Mouse (Mus musculus) midbrain, embryonic 16.5 days (tissue): ENCODE results near the gene Ccdc43. TPM values are rescaled to one million over a fixed set of nuclear protein-coding genes. Genes with fewer than 3 reads are reported as not detected.
"Not testable (repeated sequence)": the region's sequence is repeated elsewhere in the genome, so short reads cannot be mapped to it uniquely, and the experiment has no call there.

Experiments used
- ATAC-seq: fragments of 200-750 bp; cut with Nextera tagmentation; 2 replicates; pipeline ENCODE4 v1.8.0; 2017; ENCODE audit warnings: moderate TSS enrichment
- H3K27ac ChIP-seq: fragments of 300-500 bp; sonication (generic); 2 replicates; pipeline ENCODE4 v1.5.1; 2014; ENCODE audit warnings: mild to moderate bottlenecking, low read length, mixed read lengths
- H3K27me3 ChIP-seq: fragments of 300-500 bp; sonication (generic); 2 replicates; pipeline ENCODE4 v1.6.1; 2014; ENCODE audit warnings: low read depth, low read length, mixed read lengths; ENCODE audit not compliant: control insufficient read depth, insufficient read depth
- H3K36me3 ChIP-seq: fragments of 300-500 bp; sonication (generic); 2 replicates; pipeline ENCODE4 v1.6.1; 2014; ENCODE audit warnings: mild to moderate bottlenecking, low read length, moderate library complexity, mixed read lengths; ENCODE audit not compliant: control insufficient read depth, insufficient read depth
- H3K4me1 ChIP-seq: fragments of 300-500 bp; sonication (generic); 2 replicates; pipeline ENCODE4 v1.6.1; 2014; ENCODE audit warnings: mild to moderate bottlenecking, low read length, mixed read lengths; ENCODE audit not compliant: control insufficient read depth, insufficient read depth
- H3K4me2 ChIP-seq: fragments of 300-500 bp; sonication (generic); 2 replicates; pipeline ENCODE4 v1.6.1; 2014; ENCODE audit warnings: mild to moderate bottlenecking, low read length, mixed read lengths
- H3K4me3 ChIP-seq: fragments of 300-500 bp; sonication (generic); 2 replicates; pipeline ENCODE4 v1.5.1; 2014; ENCODE audit warnings: low read depth, mild to moderate bottlenecking, low read length, moderate library complexity, mixed read lengths
- H3K9ac ChIP-seq: fragments of 300-500 bp; sonication (generic); 2 replicates; pipeline ENCODE4 v1.6.1; 2014; ENCODE audit warnings: low read depth, low read length, mixed read lengths
- H3K9me3 ChIP-seq: fragments of 300-500 bp; sonication (generic); replicated peaks from 2 replicates; pipeline ENCODE4 v1.6.1; 2014; ENCODE audit warnings: mild to moderate bottlenecking, low read length, mixed read lengths; ENCODE audit not compliant: control insufficient read depth, poor library complexity, severe bottlenecking
- WGBS: fragments of 180-500 bp; shearing (Covaris S2); extraction: QIAGEN DNeasy Blood & Tissue Kit; methylation state at CpG from one replicate; pipeline ENCODE4 v1.1.7; 2014; 5-methylcytosine and 5-hydroxymethylcytosine counted together
- polyA plus RNA-seq: library from polyadenylated mRNA; unstranded; fragments of >200 nt; fragmentation: Nextera tagmentation; extraction: Ambion mirVana; gene quantifications from 2 replicates; pipeline ENCODE4 v1.2.1, GENCODE M21; 2015

Gene Ccdc43
- polyA plus RNA-seq, 1 experiment from 2014 or later, result 43.1 TPM

DNA sequence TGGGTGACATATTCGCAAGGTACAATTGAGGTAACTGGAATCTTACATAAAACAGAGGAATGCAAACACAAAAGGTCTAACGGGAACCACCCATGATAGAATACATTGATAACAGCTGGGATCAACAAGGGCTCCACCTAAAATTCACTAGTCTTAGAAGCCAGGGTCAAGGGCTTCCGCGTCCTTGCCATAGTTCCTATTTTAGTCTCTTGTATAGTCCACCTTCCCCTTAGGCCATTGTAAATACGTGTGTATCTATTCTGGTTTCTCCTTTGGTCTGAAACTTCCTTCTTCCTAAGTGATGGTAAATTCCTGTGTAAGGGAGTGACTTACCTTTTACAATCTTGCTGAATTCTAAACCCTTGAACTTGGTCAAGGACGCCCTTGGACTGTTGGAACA lies 4.6 kb upstream of the Ccdc43 start:
- not testable (repeated sequence) for H3K9ac ChIP-seq, ATAC-seq, H3K4me2 ChIP-seq, H3K27me3 ChIP-seq, H3K9me3 ChIP-seq, H3K27ac ChIP-seq, H3K36me3 ChIP-seq, H3K4me3 ChIP-seq, H3K4me1 ChIP-seq
- 92% methylated on average over 5 of the region's 6 CpGs for WGBS

- H3K4me3 ChIP-seq, result peak overlapping the region; percentile 69
- no peaks in the 10 kb centered on the region for H3K9me3 ChIP-seq
- H3K36me3 ChIP-seq, result no peaks in the 10 kb centered on the region
- no peaks in the 10 kb centered on the region for H3K27me3 ChIP-seq
- 17% methylated on average over 9 of the region's 9 CpGs for WGBS
- H3K4me2 ChIP-seq, result peak overlapping the region; percentile 69
- peak overlapping the region; percentile 84 for H3K27ac ChIP-seq
- H3K4me1 ChIP-seq, result peaks cover 18% of the 10 kb centered on the region
- ATAC-seq, result peak; percentile 25; the same call in 1 of the 2 replicates
- peak overlapping the region; percentile 87 for H3K9ac ChIP-seq
Observed at GRCm38 (mm10) chr11:102698018-102698476, 465 bp upstream of the Ccdc43 start.

GRCm38 (mm10) chr11:102695289-102695688 lies 2.3 kb downstream of the Ccdc43 start:
- H3K4me1 ChIP-seq, result peaks cover 18% of the 10 kb centered on the region
- H3K36me3 ChIP-seq, result 0 out of 2 replicates have a peak, but pooled peaks cover 2% of the 10 kb centered on the region
- H3K9me3 ChIP-seq, result no peaks in the 10 kb centered on the region
- ATAC-seq, result no peak
- H3K4me3 ChIP-seq, result no peak overlapping the region
- no peak overlapping the region for H3K9ac ChIP-seq
- no peak overlapping the region for H3K4me2 ChIP-seq
- WGBS, result 97% methylated on average over 7 of the region's 7 CpGs
- no peaks in the 10 kb centered on the region for H3K27me3 ChIP-seq
- no peak overlapping the region for H3K27ac ChIP-seq

DNA sequence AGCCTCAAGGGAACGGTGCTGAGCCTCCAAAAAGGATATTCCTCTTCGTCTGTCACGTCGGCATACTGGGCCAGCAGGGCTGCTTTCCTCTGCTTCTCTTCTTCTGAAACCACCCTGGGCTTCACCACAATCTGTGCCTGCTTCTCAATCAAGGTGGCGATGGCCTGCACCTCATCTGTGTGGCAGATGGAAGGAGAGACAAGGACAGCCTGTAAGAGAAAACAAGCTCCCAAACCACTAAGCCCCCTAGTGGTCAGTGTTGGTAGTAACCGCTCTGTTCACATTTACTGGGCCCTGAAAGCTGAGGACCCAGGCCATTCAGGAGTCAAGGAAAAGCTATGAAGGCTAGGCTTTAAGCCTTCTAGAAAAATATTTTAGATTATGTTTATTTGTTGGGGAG lies 7.4 kb downstream of the Ccdc43 start:
- Histone ChIP-seq H3K27me3 (no peaks in the 10 kb centered on the region), H3K4me1 (no peaks in the 10 kb centered on the region), H3K9me3 (no peaks in the 10 kb centered on the region), H3K4me2 (no peak overlapping the region), H3K9ac (no peak overlapping the region), H3K36me3 (peaks cover 10% of the 10 kb centered on the region), H3K4me3 (no peak overlapping the region), H3K27ac (no peak overlapping the region)
- ATAC-seq, result no peak
- WGBS, result 67% methylated on average over 6 of the region's 6 CpGs

DNA sequence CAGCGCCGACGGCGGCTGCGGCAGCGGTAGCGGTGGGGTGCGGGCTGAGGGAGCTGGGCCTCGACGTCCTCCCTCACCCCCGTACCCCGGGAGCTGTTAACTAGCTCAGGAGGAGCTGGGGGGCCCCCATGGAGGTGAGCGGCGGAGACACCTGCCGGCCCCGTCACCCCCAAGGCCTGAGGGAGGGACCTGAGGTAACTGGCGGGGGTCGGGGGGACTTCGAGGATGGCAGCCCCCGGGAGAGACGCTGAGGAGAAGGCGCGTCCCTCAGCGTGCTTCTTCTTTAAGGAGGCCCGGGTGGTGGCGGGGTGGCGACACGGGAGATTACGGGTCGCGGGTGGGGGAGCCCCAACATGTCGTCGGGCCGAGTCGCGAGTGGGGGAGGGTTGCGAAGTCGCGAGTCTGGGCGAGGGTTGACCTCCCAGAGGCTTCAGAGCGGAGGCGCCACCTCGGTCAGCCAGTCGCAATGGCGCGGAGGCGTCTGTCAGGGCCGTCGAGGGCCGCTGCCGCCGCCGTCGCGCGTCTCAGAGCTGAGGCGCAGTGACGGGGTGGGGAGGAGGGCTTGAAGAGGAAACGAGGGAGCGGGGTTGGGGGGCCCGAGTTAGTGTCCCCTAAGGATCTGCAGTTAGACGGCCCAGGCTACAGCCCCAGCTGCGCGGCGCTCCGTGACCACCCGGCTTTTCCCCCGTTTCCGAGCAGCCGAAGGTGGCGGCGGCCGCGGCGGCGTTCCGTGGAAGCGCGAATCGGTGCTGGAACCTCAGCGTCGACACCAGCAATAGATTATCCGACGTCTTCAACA lies 31.7 kb downstream of the Ccdc43 start:
- H3K27ac ChIP-seq, result no peak overlapping the region
- 0 out of 2 replicates have a peak, but pooled peaks cover 2% of the 10 kb centered on the region for H3K9me3 ChIP-seq
- no peak overlapping the region for H3K4me3 ChIP-seq
- WGBS, result 48% methylated on average over 78 of the region's 84 CpGs
- no peak overlapping the region for H3K9ac ChIP-seq
- peaks cover 9% of the 10 kb centered on the region for H3K27me3 ChIP-seq
- no peak for ATAC-seq
- H3K36me3 ChIP-seq, result no peaks in the 10 kb centered on the region
- no peak overlapping the region; the same call in 1 of the 2 replicates for H3K4me2 ChIP-seq
- no peaks in the 10 kb centered on the region for H3K4me1 ChIP-seq

- no peak overlapping the region for H3K4me3 ChIP-seq
Observed at GRCm38 (mm10) chr11:102665151-102665550, 32.4 kb downstream of the Ccdc43 start.

DNA sequence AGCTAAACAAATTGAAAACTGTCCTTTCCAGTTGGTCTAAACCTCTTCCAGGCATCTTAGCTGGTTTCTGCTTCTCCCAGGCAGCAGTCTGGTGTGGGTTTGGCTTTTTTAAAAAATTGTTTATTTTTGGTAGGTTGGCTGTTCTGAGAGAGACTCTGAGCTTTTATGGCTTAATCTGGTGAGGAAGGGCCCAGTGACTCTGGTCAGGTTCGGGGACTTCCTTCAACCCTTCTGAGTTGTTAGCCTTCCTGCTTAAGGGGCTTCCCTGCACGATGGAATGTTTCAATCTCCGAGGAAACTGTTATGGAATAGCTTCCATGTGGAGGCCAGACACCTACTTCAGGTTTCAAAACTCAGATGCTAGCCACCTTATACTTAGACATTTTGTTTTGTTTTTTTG lies 34.2 kb downstream of the Ccdc43 start, which contains the start of gene Meioc:
Gene Meioc (plus strand): TSS at position 301 of the 400 bp plus-strand sequence.
- Histone ChIP-seq H3K27ac (no peak within 1 kb of the TSS), H3K9me3 (0 out of 2 replicates have a peak, but pooled peaks cover 2% of the 10 kb centered on the region), H3K4me3 (no peak within 1 kb of the TSS), H3K4me1 (no peaks in the 10 kb centered on the region), H3K9ac (no peak within 1 kb of the TSS), H3K27me3 (peaks cover 9% of the 10 kb centered on the region), H3K4me2 (no peak within 1 kb of the TSS), H3K36me3 (no peaks in the 10 kb centered on the region)
- WGBS, result 84% methylated on average over 3 of the region's 3 CpGs
- no peak for ATAC-seq

More at GRCm38 (mm10) chr11:102665151-102665550, 32.4 kb downstream of the Ccdc43 start:
- 0 out of 2 replicates have a peak, but pooled peaks cover 2% of the 10 kb centered on the region for H3K9me3 ChIP-seq
- no peak for ATAC-seq
- no peaks in the 10 kb centered on the region for H3K36me3 ChIP-seq
- peaks cover 9% of the 10 kb centered on the region for H3K27me3 ChIP-seq
- H3K27ac ChIP-seq, result no peak overlapping the region
- H3K9ac ChIP-seq, result no peak overlapping the region
- no peaks in the 10 kb centered on the region for H3K4me1 ChIP-seq
- WGBS, result 52% methylated on average over 33 of the region's 33 CpGs
- H3K4me2 ChIP-seq, result no peak overlapping the region; the same call in 1 of the 2 replicates

- no peak overlapping the region for H3K4me3 ChIP-seq
- no peaks in the 10 kb centered on the region for H3K4me1 ChIP-seq
- no peak overlapping the region for H3K27ac ChIP-seq
- no peaks in the 10 kb centered on the region for H3K9me3 ChIP-seq
- H3K27me3 ChIP-seq, result no peaks in the 10 kb centered on the region
- no peak overlapping the region for H3K4me2 ChIP-seq
- 76% methylated on average over 6 of the region's 6 CpGs for WGBS
- no peak overlapping the region for H3K9ac ChIP-seq
- H3K36me3 ChIP-seq, result no peaks in the 10 kb centered on the region
- ATAC-seq, result no peak
Observed at GRCm38 (mm10) chr11:102656931-102657330, 40.7 kb downstream of the Ccdc43 start.

DNA sequence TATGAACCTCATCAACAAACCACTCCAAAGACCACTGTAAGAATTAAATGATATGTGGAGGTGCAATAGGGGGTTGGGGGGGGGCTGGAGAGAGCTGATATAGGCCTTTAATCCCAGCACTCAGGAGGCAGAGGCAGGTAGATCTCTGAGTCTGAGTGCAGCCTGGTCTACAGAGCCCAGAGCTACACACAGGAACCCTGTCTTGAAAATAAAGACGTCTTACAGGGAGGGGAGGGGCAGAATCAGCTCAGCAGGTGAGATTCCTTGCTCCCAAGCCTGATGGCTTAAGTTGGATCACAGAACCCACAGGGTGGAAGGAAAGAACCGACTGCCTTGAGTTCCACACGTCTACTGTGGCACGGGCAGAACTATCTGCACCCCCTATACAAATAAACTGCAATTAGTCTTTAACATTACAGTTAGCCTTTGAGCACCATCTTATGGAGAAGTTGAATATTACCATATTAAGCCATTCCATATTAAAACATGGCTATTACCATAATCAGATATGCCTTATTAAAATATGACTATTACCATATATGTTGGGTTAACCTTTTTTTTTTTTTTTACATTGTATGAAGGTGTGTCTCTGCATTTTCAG lies 41.2 kb downstream of the Ccdc43 start:
- Histone ChIP-seq H3K27me3 (no peaks in the 10 kb centered on the region), H3K9me3 (no peaks in the 10 kb centered on the region), H3K4me2 (no peak overlapping the region), H3K36me3 (no peaks in the 10 kb centered on the region), H3K9ac (no peak overlapping the region), H3K4me3 (no peak overlapping the region), H3K27ac (no peak overlapping the region), H3K4me1 (no peaks in the 10 kb centered on the region)
- no peak for ATAC-seq
- 18% methylated on average over 4 of the region's 4 CpGs for WGBS
